ENCODE assay signal across 8 mouse cellular contexts in genomic region chr4:138913797-138914196, GRCm38 (mm10). TPM values are rescaled to one million over a fixed set of nuclear protein-coding genes. Genes with fewer than 3 reads are reported as not detected.
DNase-seq lines count a peak whose midpoint lies in the region; ATAC-seq lines count a peak whose summit lies in the region.

Gene Otud3 (minus strand): TSS chr4:138913945.

- intact Hi-C loops in gastrocnemius, postnatal 14 days (cut with DNase I; ENCODE audit: low total_unique reads), result no loop called here
- intact Hi-C loops in left cerebral cortex, postnatal 10 days (cut with DNase I), result no loop called here

- peak; percentile 96 to 98 for DNase-seq in adrenal gland, adult (ENCODE audit: inconsistent age in 2 of 2, low spot score in 1 of 2)
- peak; percentile 96 for DNase-seq in embryo, embryonic 10.5 days (ENCODE audit: low spot score)
- peak; percentile 92 for DNase-seq in gastrocnemius, postnatal 14 days
- peak; percentile 92 to 95 for DNase-seq in left cerebral cortex, postnatal 10 days (ENCODE audit: extremely low spot score in 1 of 2, low spot score in 2 of 2)
- peak; percentile 95 for DNase-seq in right cerebral cortex, postnatal 25 days
- DNase-seq in urinary bladder, postnatal 4 days (ENCODE audit: low spot score in 2 of 2), result peak; percentile 93 to 94

- ATAC-seq in inflammation-experienced regulatory T-cells, adult 6 months, result peak; percentile 99
- ATAC-seq in megakaryocyte-erythroid progenitor cell, adult 5-6 weeks (replicated peaks; ENCODE audit: low FRiP score, low TSS enrichment, poor library complexity, severe bottlenecking), result peak; percentile 95

RNA-seq across cellular contexts. Expression of gene Otud3, which starts in this region (rescaled TPM):
- 1 to 10 TPM; 7.3 to 8.9 TPM for total RNA-seq in gastrocnemius, postnatal 14 days (2021)
- polyA plus RNA-seq in inflammation-experienced regulatory T-cells, adult 6 months (2017; shearing (Covaris generic)), result under 1 TPM in 2 of 3 experiments, not detected in 1; 0.29 to 0.54 TPM
- 10 to 100 TPM; 13.1 to 13.7 TPM for total RNA-seq in left cerebral cortex, postnatal 10 days (2021)
- 3.7 and 6.6 TPM in 2 replicates for total RNA-seq in megakaryocyte-erythroid progenitor cell, adult 5-6 weeks (2014; fragmentation: Nextera tagmentation)
- total RNA-seq in megakaryocyte-erythroid progenitor cell, adult 5-6 weeks (2017), result 5.0 and 9.7 TPM in 2 replicates

Comparison
In these comparisons a context has a peak if more than half of its experiments do, and no peak if none do; other contexts are left out.
1. Peak in every context shown above with its lines: DNase-seq and ATAC-seq.
2. Peak in ATAC-seq in inflammation-experienced regulatory T-cells, adult 6 months; RNA of the gene not detected or under 1 TPM.